Mouse (Mus musculus): ENCODE results near the gene Cnot8.

DNA sequence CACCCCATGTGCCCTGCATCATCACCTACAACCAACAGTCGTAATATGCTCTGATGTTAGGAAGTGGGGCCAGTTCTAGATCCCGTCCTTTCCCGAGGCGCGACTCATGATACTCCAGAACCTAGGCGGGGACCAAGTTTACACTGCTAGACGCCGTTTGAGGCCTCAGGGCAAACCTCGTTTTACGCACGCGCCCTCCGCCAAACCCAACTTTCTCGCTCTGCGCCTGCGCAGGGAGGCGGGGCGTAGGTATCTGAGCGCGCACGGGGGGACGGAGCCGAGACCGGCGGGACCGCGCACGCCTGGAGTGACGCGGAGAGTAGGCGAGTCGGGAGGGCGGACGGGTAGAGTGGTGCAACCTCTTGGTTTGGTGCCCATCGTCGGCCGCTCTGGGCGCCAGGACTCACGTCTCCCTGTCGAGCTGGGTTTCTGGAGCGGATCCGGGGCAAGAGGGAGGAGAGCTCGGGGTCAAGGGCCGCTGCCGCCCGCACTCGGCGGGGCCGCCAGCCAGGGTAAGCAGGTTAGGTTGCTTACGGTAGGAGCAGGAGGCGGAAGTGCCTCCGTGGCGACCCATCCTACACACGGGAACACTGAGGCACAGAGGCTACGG is at the start of gene Cnot8:
- TF ChIP-seq POLR2A (IDR thresholded peaks at IDR 0.05; ENCODE audit: borderline replicate concordance, control insufficient read depth, low read depth, low read length): peak; percentile 79; the same call in 1 of the 2 replicates
- no peak for TF ChIP-seq CTCF (IDR thresholded peaks at IDR 0.05; ENCODE audit: control insufficient read depth, insufficient read depth, low read length)
